Comparison of ENCODE assay signal across 19 mouse cellular contexts in the genomic region with DNA sequence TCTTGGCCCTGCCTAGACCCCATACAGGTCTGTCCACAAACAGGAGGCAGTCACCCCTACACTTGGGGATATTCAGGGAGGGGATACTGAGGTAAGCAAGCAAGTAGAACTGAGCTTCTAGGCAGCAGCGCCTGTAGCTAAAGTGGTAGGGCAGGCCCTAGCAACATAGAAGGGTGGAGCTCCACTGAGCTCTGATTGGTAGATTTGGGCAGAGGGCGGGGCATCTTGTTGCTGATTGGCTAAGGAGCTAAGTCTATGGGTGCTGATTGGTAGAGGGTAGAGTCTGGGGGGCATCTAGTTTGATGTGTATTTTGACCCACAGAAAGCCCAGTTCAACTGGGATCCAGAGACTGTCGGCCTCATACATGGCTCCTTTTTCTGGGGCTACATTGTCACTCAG. TPM values are rescaled to one million over a fixed set of nuclear protein-coding genes. Genes with fewer than 3 reads are reported as not detected.
DNase-seq lines count a peak whose midpoint lies in the region; ATAC-seq and TF ChIP-seq lines count a peak whose summit lies in the region.
"Had no signal": no experiment of that assay in that cellular context is flagged by ENCODE, and none has a peak within 500 bp of the region (broad histone marks: within the 10 kb centered on the region; RNA-seq: fewer than 3 reads in every experiment).

No protein-coding gene starts in this region.

- H3K4me1 ChIP-seq in testis, adult 2 months (ENCODE audit: control insufficient read depth, insufficient read depth, low read length), result peaks cover 29% of the 10 kb centered on the region
- H3K4me1 ChIP-seq: limb, embryonic 15.5 days had no signal

- no peak for DNase-seq in cerebellum, postnatal 4 days (ENCODE audit: low spot score in 2 of 2)
- no peak for DNase-seq in testis, postnatal 14 days (ENCODE audit: low spot score)
- peak; percentile 73 to 76 for DNase-seq in cerebellum, postnatal 36 days
- peak; percentile 47 for DNase-seq in splenic B cell, adult 2 months (ENCODE audit: low read depth, low spot score)
- DNase-seq in c-Kit-positive CD71-positive TER-119-positive erythroid progenitor cells, embryonic 14.5 days (ENCODE audit: low spot score), result no peak
- no peak for DNase-seq in gastrocnemius, postnatal 14 days
- DNase-seq: adrenal gland, postnatal 14 days; lung, adult 2 months; thymus, adult 2 months had no signal

- H3K27me3 ChIP-seq in testis, adult 2 months (ENCODE audit: control insufficient read depth, insufficient read depth, low read length), result no peaks in the 10 kb centered on the region
- no peaks in the 10 kb centered on the region for H3K27me3 ChIP-seq in splenic B cell, adult 2 months (ENCODE audit: control insufficient read depth, insufficient read depth, low read length, poor library complexity, severe bottlenecking)

- intact Hi-C loops in gastrocnemius, postnatal 14 days (cut with DNase I; ENCODE audit: low total_unique reads), result no loop called here

- H3K4me3 ChIP-seq in testis, adult 2 months (ENCODE audit: control insufficient read depth, low read depth, low read length), result peak overlapping the region; percentile 30
- H3K4me3 ChIP-seq: limb, embryonic 15.5 days had no signal

- TF ChIP-seq CTCF in testis, adult 2 months (IDR thresholded peaks at IDR 0.05; ENCODE audit: control insufficient read depth, insufficient read depth, insufficient replicate concordance, low read depth, low read length), result no peak

- ATAC-seq in cerebellum, adult (ENCODE audit: insufficient number of reproducible peaks, low FRiP score, low TSS enrichment), result peak; percentile 40
- ATAC-seq: forebrain, embryonic 16.5 days had no signal

- no peak for TF ChIP-seq POLR2A in testis, adult 2 months (IDR thresholded peaks at IDR 0.05; ENCODE audit: control insufficient read depth, low read depth, low read length)

- no peaks in the 10 kb centered on the region for H3K36me3 ChIP-seq in testis, adult 2 months (ENCODE audit: control insufficient read depth, insufficient read depth, low read length)
- H3K36me3 ChIP-seq in splenic B cell, adult 2 months (ENCODE audit: control insufficient read depth, insufficient read depth, low read length, poor library complexity, severe bottlenecking), result no peaks in the 10 kb centered on the region
- H3K36me3 ChIP-seq: hindbrain, embryonic 15.5 days; limb, embryonic 15.5 days had no signal

- H3K27ac ChIP-seq in testis, adult 2 months (ENCODE audit: control insufficient read depth, insufficient read depth, low read depth, low read length), result no peak overlapping the region
- H3K27ac ChIP-seq: hindbrain, embryonic 15.5 days; limb, embryonic 15.5 days had no signal

RNA-seq across cellular contexts. Expression of a gene that starts 5.7 kb away (rescaled TPM):
- polyA plus RNA-seq in testis, adult 2 months (2012; rRNA removed), result 33.5 and 34.1 TPM in 2 replicates
- 1 to 10 TPM; 3.6 to 4.3 TPM for total RNA-seq in gastrocnemius, postnatal 14 days (2021)

RNA-seq across cellular contexts. Expression of a gene that starts 9.9 kb away (rescaled TPM):
- polyA plus RNA-seq in testis, adult 2 months (2012; rRNA removed), result 3.9 and 5.4 TPM in 2 replicates
- under 1 TPM; 0.16 to 0.23 TPM for total RNA-seq in gastrocnemius, postnatal 14 days (2021)
- total RNA-seq: adrenal gland, postnatal 14 days had no signal
- polyA plus RNA-seq: forebrain, embryonic 16.5 days; heart, embryonic 16.5 days; hindbrain, embryonic 15.5 days; kidney, embryonic 14.5 days; limb, embryonic 15.5 days; spleen, adult 2 months had no signal

RNA-seq across cellular contexts. Expression of a gene that starts 11.3 kb away (rescaled TPM):
- polyA plus RNA-seq in testis, adult 2 months (2012; rRNA removed), result 21.9 and 28.2 TPM in 2 replicates
- total RNA-seq in gastrocnemius, postnatal 14 days (2021), result not detected
- total RNA-seq: adrenal gland, postnatal 14 days; gastrocnemius, postnatal 4 days; layer of hippocampus, postnatal 36 days had no signal
- polyA plus RNA-seq: kidney, embryonic 14.5 days; limb, embryonic 15.5 days; lung, adult 2 months; spleen, adult 2 months; thymus, adult 2 months had no signal

RNA-seq across cellular contexts. Expression of a gene that starts 15.1 kb away (rescaled TPM):
- polyA plus RNA-seq in testis, adult 2 months (2012; rRNA removed), result 12.8 and 13.4 TPM in 2 replicates
- 10 to 100 TPM; 21.4 to 23.2 TPM for total RNA-seq in gastrocnemius, postnatal 14 days (2021)

RNA-seq across cellular contexts. Expression of a gene that starts 15.4 kb away (rescaled TPM):
- polyA plus RNA-seq in testis, adult 2 months (2012; rRNA removed), result 258 and 295 TPM in 2 replicates
- 10 to 100 TPM; 40.0 to 42.4 TPM for total RNA-seq in gastrocnemius, postnatal 14 days (2021)

Comparison
In these comparisons a context has a peak if more than half of its experiments do, and no peak if none do; other contexts are left out.
1. DNase-seq: peak in cerebellum, postnatal 36 days (2 of 2) and splenic B cell, adult 2 months (single experiment); none in cerebellum, postnatal 4 days (0 of 2), testis, postnatal 14 days (single experiment), c-Kit-positive CD71-positive TER-119-positive erythroid progenitor cells, embryonic 14.5 days (single experiment) and gastrocnemius, postnatal 14 days (single experiment).